Mouse (Mus musculus): Measurements from ENCODE around the gene Tsc22d4. TPM values are rescaled to one million over a fixed set of nuclear protein-coding genes. Genes with fewer than 3 reads are reported as not detected.
"Not testable (repeated sequence)": the region's sequence is repeated elsewhere in the genome, so short reads cannot be mapped to it uniquely, and the experiment has no call there.

The Tsc22d4 gene
- 130 and 138 TPM in 2 replicates for polyA plus RNA-seq (2015; fragmentation: Nextera tagmentation; extraction: Ambion mirVana)

DNA sequence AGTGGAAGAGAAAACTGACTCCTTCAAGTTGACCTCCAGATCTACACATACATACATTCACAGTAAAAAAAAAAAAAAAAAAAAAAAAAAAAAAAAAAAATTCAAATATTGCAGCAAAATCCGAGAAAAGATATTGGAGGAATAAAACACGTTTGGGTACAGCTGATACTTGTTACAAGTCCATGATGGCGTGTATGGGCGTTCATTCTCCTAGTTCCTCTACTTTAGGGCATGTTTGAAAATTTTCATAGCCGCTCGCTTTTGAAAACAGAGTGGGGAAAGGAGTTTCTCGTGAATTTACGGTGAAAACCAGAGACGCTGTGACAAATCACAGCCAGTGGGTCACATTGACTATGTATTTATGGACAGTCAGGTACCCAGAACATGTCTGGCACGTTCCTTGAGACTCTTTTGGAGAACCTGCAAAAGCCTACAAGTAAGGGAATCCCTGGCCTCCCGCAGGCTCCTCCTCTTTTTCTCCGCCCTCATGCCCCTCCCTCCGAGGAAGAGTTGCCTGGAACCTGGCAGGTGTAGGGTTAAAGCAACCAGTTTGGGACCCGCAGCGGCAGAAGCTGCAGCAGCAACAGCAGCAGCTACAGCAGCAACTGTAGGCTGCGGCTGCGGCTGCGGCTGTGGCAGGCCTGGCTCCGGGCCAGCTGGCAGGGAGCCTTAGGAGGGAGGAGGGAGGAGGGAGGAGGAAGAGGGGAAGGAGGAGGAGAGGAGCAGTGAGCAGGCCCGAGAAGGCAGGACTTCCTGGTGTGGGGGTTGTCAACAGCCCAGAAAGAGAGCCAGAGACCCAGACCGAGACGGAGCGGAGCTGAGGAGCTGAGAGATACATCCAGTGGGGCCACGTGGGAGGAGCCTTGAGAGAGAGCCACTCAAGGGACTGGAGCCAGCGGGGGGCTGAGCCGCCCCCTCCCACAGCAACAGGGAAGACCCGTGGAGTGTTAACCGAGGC, at the start of gene Tsc22d4:
Gene Tsc22d4, plus strand, starts transcription at position 517 of the 958 bp plus-strand sequence.
- peak within 1 kb of the TSS; percentile 96 for H3K27ac ChIP-seq
- H3K36me3 ChIP-seq = no peaks in the 10 kb centered on the region
- 4% methylated on average over 28 of the region's 28 CpGs for WGBS
- no peaks in the 10 kb centered on the region for H3K27me3 ChIP-seq (replicated peaks)
- peaks cover 26% of the 10 kb centered on the region for H3K4me1 ChIP-seq
- peak; percentile 87 for ATAC-seq (ENCODE audit: insufficient read depth, low FRiP score, low read depth)
- no peaks in the 10 kb centered on the region for H3K9me3 ChIP-seq
- H3K9ac ChIP-seq = peak within 1 kb of the TSS; percentile 71
- peak within 1 kb of the TSS; percentile 76 for H3K4me3 ChIP-seq (replicated peaks)
- H3K4me2 ChIP-seq = peak within 1 kb of the TSS; percentile 99

DNA sequence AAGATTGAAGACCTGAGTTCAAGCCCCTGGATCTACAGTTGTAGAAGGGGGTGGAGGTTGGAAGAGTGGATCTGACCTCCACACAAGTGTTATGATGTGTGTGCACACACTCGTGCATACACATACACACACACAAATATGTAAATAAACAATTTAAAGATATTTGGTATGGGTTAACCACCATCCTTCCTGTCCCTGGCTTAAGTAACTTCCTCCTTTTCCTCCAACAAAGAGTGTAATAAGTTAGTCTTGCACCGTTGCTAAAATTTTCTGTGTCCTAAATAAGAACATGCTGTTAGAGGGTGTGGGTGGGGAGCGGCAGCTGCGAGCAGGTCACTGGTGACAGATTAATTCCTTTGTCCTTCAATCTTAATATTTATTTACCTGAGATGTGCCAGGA, 49.6 kb upstream of the Tsc22d4 start:
- H3K27me3 ChIP-seq (replicated peaks) = no peaks in the 10 kb centered on the region
- H3K4me2 ChIP-seq = no peak overlapping the region
- no peak overlapping the region for H3K27ac ChIP-seq
- no peaks in the 10 kb centered on the region for H3K36me3 ChIP-seq
- no peak overlapping the region for H3K4me3 ChIP-seq (replicated peaks)
- 58% methylated on average over 4 of the region's 4 CpGs for WGBS
- no peaks in the 10 kb centered on the region for H3K4me1 ChIP-seq
- H3K9me3 ChIP-seq = no peaks in the 10 kb centered on the region
- H3K9ac ChIP-seq = no peak overlapping the region
- ATAC-seq (ENCODE audit: insufficient read depth, low FRiP score, low read depth) = no peak

DNA sequence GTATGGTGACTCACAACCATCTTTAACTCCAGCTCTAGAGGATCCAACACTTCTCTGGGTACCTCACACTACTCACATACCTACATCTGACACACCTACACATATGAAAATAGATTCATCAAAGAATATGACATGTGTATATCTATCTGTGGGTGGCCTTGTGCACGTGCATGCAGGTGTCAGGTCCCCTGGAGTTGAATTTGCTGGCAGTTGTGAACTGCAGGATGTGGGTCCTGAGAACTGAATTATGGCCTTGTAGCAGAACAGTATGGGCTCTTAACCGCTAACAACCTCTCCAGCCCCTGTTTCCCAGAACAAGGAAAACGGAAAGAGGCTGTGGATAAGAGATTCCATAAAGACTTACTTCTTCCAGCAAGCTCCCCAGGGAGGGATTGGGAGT, 46.5 kb upstream of the Tsc22d4 start:
- WGBS = 66% methylated on average over 3 of the region's 3 CpGs
- ATAC-seq (ENCODE audit: insufficient read depth, low FRiP score, low read depth) = no peak

DNA sequence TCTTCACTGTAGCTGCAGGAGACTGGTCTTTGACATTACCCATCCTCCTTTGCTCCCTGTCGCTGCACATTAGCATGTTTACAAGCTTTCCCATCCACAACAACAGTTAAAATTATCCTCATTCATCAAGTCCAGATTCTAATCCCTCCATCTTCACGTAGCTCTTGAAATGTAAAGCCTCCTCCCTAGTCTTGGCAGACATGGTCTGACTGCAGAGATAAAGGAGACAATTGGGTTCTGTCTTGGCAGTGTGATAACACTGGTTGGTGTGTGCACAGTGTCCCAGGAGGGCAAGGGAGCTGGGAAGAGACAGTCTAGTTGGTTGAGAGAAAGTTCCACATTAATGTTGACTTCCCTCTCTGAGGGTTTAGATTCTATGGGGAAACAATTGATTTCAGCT, 45.7 kb upstream of the Tsc22d4 start:
- Histone ChIP-seq H3K4me3 (replicated peaks) (no peak overlapping the region), H3K4me2 (no peak overlapping the region), H3K9ac (no peak overlapping the region), H3K27ac (no peak overlapping the region), H3K27me3 (replicated peaks) (no peaks in the 10 kb centered on the region), H3K4me1 (no peaks in the 10 kb centered on the region), H3K9me3 (no peaks in the 10 kb centered on the region), H3K36me3 (no peaks in the 10 kb centered on the region)
- no peak for ATAC-seq (ENCODE audit: insufficient read depth, low FRiP score, low read depth)
- WGBS = 41% methylated on average over 2 of the region's 2 CpGs

More for the DNA sequence above, 46.5 kb upstream of the Tsc22d4 start:
- no peak overlapping the region for H3K9ac ChIP-seq
- no peak overlapping the region for H3K27ac ChIP-seq
- H3K4me2 ChIP-seq = no peak overlapping the region
- no peaks in the 10 kb centered on the region for H3K4me1 ChIP-seq
- no peak overlapping the region for H3K4me3 ChIP-seq (replicated peaks)
- no peaks in the 10 kb centered on the region for H3K9me3 ChIP-seq
- no peaks in the 10 kb centered on the region for H3K36me3 ChIP-seq
- H3K27me3 ChIP-seq (replicated peaks) = no peaks in the 10 kb centered on the region

DNA sequence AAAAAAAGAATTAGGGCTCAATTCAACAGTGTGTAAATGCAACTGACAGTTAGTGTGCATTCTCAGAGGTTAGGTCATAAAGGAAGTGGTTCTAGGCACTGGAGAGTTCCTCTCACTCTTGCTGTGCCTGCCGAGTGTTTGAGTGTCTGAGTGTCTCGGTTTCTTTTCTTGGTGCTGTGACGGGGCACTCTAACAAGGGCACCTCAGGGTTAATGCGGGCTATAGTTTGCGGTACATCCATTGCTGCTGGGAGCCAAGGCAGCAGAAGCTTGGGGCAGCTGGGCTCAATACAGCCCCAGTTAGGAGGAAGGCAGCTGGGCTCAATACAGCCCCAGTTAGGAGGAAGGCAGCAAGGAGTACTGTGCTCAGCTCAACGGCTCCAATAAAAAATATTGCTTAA, 40.3 kb upstream of the Tsc22d4 start:
- no peak overlapping the region for H3K27ac ChIP-seq
- no peak for ATAC-seq (ENCODE audit: insufficient read depth, low FRiP score, low read depth)
- WGBS = 63% methylated on average over 6 of the region's 6 CpGs

DNA sequence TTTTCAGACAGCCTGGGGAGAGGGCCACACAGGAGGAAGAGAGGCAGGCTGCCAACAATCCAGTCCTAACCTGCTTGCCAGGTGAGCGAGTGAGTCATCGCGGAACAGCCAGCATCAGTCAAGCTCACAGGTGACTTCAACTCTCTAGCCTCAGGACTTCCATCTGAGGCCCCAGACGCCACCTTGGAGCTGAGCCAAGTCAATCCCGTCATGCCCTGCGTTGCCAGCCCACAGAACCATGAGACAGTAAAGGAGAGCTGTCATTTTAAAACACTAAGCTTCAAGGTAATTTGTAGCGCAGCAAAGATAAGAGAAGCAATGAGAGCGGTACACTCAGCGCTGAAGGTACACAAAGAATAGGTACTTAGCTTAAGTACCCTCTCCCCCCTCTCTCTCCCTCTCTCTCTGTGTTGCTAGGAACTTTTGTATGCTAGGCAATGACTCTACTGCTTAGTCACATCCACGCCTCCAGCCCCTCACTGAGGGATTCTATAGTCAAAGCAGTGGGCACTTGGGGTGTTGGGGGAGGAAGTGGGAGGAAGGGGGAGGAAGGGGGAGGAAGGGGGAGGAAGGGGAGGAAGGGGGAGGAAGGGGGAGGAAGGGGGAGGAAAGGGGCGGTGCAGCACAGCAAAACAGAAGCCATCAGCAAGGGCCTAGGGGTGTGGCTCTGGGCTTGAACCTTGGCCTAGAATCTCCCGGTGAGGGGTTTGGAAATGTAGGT, 38.5 kb upstream of the Tsc22d4 start:
- peak overlapping the region; percentile 23 for H3K4me2 ChIP-seq
- 40% methylated on average over 12 of the region's 12 CpGs for WGBS

More for the DNA sequence above, 40.3 kb upstream of the Tsc22d4 start:
- H3K9ac ChIP-seq = no peak overlapping the region
- no peak overlapping the region for H3K4me2 ChIP-seq
- H3K9me3 ChIP-seq = no peaks in the 10 kb centered on the region
- H3K4me1 ChIP-seq = peaks cover 7% of the 10 kb centered on the region; the same call in 1 of the 2 replicates
- no peak overlapping the region for H3K4me3 ChIP-seq (replicated peaks)
- no peaks in the 10 kb centered on the region for H3K27me3 ChIP-seq (replicated peaks)
- H3K36me3 ChIP-seq = no peaks in the 10 kb centered on the region

DNA sequence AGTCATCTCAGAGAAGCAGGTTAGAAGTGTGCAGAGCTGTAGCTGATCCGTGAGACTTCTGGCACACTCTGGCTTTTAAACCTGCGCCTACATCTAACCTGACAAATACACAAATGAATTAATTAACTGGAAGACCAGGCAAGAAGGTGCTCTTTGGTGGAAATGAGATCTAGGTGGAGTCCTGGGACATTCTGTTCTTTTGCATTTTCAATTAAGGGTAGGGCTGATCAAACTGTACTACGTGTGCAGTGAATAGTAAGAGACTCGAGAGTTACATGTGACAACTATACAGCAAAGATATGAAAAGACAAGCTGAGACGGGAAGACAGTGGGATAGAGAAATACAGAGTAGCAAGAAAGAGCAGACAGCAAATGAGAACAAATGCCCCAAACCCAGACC, 32.1 kb upstream of the Tsc22d4 start:
- 71% methylated on average over 5 of the region's 5 CpGs for WGBS
- no peak overlapping the region for H3K9ac ChIP-seq
- ATAC-seq (ENCODE audit: insufficient read depth, low FRiP score, low read depth) = no peak

More for the DNA sequence above, 38.5 kb upstream of the Tsc22d4 start:
- Histone ChIP-seq H3K27me3 (replicated peaks) (no peaks in the 10 kb centered on the region), H3K4me3 (replicated peaks) (no peak overlapping the region), H3K9me3 (no peaks in the 10 kb centered on the region), H3K36me3 (no peaks in the 10 kb centered on the region), H3K9ac (no peak overlapping the region), H3K27ac (peak overlapping the region; percentile 84), H3K4me1 (peaks cover 7% of the 10 kb centered on the region; the same call in 1 of the 2 replicates)
- ATAC-seq (ENCODE audit: insufficient read depth, low FRiP score, low read depth) = peak; percentile 91

DNA sequence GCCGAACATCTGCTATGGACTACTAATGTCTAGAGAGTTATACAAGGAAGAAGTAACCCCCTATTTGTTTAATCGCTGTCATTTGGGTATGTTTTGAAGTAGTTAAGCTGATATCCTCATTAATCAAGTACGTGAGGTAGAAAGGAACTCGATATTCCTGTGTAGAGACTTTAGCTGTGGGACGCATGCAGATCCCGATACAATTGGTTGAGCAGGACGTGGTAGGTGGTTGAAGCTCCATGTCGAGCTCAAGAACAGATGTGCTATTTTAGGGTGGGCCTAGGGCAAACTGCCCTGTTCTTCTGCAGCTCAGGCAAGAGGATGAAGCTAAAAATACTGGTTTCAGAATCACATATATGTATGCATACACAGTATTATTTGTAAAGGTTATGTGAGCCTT, 29.8 kb upstream of the Tsc22d4 start:
- H3K9ac ChIP-seq = no peak overlapping the region
- H3K9me3 ChIP-seq = no peaks in the 10 kb centered on the region
- H3K4me3 ChIP-seq (replicated peaks) = no peak overlapping the region
- H3K4me1 ChIP-seq = no peaks in the 10 kb centered on the region; the same call in 1 of the 2 replicates
- no peaks in the 10 kb centered on the region for H3K27me3 ChIP-seq (replicated peaks)
- H3K4me2 ChIP-seq = 0 out of 2 replicates have a peak overlapping the region, but pooled peaks have one; percentile 5
- H3K36me3 ChIP-seq = no peaks in the 10 kb centered on the region
- ATAC-seq (ENCODE audit: insufficient read depth, low FRiP score, low read depth) = no peak
- H3K27ac ChIP-seq = peak overlapping the region; percentile 28; the same call in 1 of the 2 replicates
- 50% methylated on average over 8 of the region's 8 CpGs for WGBS

More for the DNA sequence above, 32.1 kb upstream of the Tsc22d4 start:
- Histone ChIP-seq H3K4me2 (no peak overlapping the region), H3K9me3 (no peaks in the 10 kb centered on the region), H3K4me3 (replicated peaks) (no peak overlapping the region), H3K27me3 (replicated peaks) (no peaks in the 10 kb centered on the region), H3K4me1 (no peaks in the 10 kb centered on the region; the same call in 1 of the 2 replicates), H3K27ac (0 out of 2 replicates have a peak overlapping the region, but pooled peaks have one; percentile 28), H3K36me3 (no peaks in the 10 kb centered on the region)

DNA sequence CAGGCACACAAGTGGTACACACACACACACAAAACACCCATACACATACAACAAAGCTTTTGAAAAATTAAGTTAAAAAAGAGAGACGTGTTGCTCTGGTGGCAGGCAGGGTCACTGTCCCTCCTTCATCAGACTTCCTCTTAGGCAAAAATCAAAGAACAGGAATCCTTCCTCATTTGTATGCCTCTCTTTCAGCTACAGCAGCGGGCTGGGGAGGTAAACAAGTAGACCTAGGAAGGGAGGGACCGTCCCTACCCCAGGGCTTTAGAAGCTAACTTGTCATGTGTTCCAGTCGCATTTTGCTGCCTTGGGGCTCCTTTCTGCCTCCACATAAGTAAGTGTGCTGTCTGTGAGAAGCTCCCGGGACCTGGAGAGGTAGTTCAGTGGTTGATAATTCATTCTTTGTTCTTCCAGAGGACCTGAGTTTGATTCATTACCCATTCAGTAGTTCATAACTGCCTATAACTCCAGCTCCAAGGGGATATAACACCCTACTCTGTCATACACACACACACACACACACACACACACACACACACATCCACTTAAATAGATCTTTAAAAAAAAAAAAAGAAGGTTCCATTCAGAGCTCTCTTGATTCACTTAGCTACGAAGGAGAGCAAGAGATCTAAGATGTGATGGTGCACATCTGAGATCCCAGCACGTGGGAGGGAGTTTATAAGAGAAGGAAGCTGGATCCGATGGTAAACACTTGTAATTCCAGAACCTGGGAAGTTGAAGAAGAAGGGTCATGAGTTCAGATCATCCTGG, 27.3 kb upstream of the Tsc22d4 start:
- H3K27ac ChIP-seq = no peak overlapping the region
- 60% methylated on average over 8 of the region's 8 CpGs for WGBS
- no peaks in the 10 kb centered on the region for H3K27me3 ChIP-seq (replicated peaks)
- H3K4me1 ChIP-seq = no peaks in the 10 kb centered on the region; the same call in 1 of the 2 replicates
- H3K4me2 ChIP-seq = no peak overlapping the region
- no peak for ATAC-seq (ENCODE audit: insufficient read depth, low FRiP score, low read depth)
- no peak overlapping the region for H3K4me3 ChIP-seq (replicated peaks)
- no peaks in the 10 kb centered on the region for H3K9me3 ChIP-seq
- no peaks in the 10 kb centered on the region for H3K36me3 ChIP-seq
- H3K9ac ChIP-seq = no peak overlapping the region

DNA sequence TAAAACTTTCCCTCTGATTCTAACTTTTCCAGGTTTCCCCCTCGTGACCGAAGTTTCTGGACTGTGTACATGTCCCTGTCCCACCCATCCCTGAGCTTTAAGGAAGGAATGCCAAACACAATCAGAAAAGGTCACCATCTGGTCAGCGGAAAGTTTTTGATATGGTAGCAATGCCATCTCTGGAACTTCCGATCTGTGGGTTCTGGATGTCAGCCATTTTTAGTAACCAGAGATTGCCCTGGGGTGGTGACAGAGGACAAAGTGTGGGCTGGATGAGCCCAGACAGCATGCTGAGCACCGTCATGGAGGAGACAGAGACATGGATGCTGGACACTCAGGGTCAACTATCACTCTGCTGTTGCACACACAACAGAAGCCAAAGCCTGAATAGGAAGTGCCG, 26.4 kb upstream of the Tsc22d4 start:
- H3K27ac ChIP-seq = no peak overlapping the region
- H3K27me3 ChIP-seq (replicated peaks) = no peaks in the 10 kb centered on the region
- no peak overlapping the region for H3K4me3 ChIP-seq (replicated peaks)
- no peak overlapping the region for H3K9ac ChIP-seq
- ATAC-seq (ENCODE audit: insufficient read depth, low FRiP score, low read depth) = no peak
- H3K36me3 ChIP-seq = no peaks in the 10 kb centered on the region
- 81% methylated on average over 6 of the region's 6 CpGs for WGBS
- no peak overlapping the region for H3K4me2 ChIP-seq
- H3K9me3 ChIP-seq = no peaks in the 10 kb centered on the region
- H3K4me1 ChIP-seq = no peaks in the 10 kb centered on the region; the same call in 1 of the 2 replicates

DNA sequence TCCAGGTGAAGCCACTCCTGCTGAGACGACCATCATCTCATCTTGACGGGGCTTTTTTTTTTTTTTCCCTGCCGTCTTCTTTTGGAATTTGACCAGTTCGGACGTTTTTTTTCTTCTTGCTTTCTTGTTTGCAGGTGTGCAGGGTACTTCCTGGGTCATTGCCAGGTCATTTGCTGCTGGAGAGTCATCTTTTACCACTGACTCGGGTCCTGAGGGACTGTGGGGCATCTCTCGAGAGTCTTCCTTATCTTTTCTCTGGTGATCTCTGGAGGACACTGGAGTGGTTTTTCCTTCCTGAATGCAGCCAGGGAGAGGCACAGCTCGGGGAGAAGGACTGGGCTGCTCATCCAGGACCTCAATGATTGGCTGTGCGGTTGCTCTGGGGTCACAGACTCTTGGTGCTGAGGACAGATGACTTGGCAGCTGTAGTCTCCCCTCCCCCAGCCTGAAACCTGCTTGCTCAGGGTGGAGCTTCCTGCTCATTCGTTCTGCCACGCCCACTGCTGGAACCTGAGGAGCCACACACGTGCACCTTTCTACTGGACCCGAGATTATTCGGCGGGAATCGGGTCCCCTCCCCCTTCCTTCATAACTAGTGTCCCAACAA, 24.9 kb upstream of the Tsc22d4 start:
- 6% methylated on average over 11 of the region's 16 CpGs for WGBS
- peak overlapping the region; percentile 55 for H3K4me2 ChIP-seq
- H3K9ac ChIP-seq; H3K36me3 ChIP-seq; H3K27me3 ChIP-seq (replicated peaks); H3K9me3 ChIP-seq; H3K4me1 ChIP-seq; H3K27ac ChIP-seq: not testable (repeated sequence)
- peak; percentile 53; the same call in 1 of the 2 replicates for ATAC-seq (ENCODE audit: insufficient read depth, low FRiP score, low read depth)
- H3K4me3 ChIP-seq (replicated peaks) = peak overlapping the region; percentile 23
